Mouse (Mus musculus): ENCODE results near the gene Tmem198. TPM values are rescaled to one million over a fixed set of nuclear protein-coding genes. Genes with fewer than 3 reads are reported as not detected.
A peak's percentile ranks its signal among the peaks of the same experiment; 100 is the strongest.

The Tmem198 gene
- polyA plus RNA-seq, 1 experiment, result 8.9 TPM

GRCm38 (mm10) chr1:75524679-75525078 lies 45.3 kb downstream of the Tmem198 start:
- H3K4me3 ChIP-seq (ENCODE audit: control insufficient read depth, low read depth, low read length), result no peak overlapping the region
- H3K36me3 ChIP-seq (ENCODE audit: control insufficient read depth, insufficient read depth, low read length), result peaks cover 1% of the 10 kb centered on the region
- TF ChIP-seq CTCF (IDR thresholded peaks at IDR 0.05; ENCODE audit: control insufficient read depth, insufficient read depth, insufficient replicate concordance, low read depth, low read length) (no peak), POLR2A (IDR thresholded peaks at IDR 0.05; ENCODE audit: control insufficient read depth, low read depth, low read length) (no peak)
- peaks cover 2% of the 10 kb centered on the region; the same call in 1 of the 2 replicates for H3K4me1 ChIP-seq (ENCODE audit: control insufficient read depth, insufficient read depth, low read length)
- H3K27me3 ChIP-seq (ENCODE audit: control insufficient read depth, insufficient read depth, low read length), result no peaks in the 10 kb centered on the region
- H3K27ac ChIP-seq (ENCODE audit: control insufficient read depth, insufficient read depth, low read depth, low read length), result no peak overlapping the region

GRCm38 (mm10) chr1:75530546-75530945 lies 51.2 kb downstream of the Tmem198 start:
- no peaks in the 10 kb centered on the region for H3K27me3 ChIP-seq (ENCODE audit: control insufficient read depth, insufficient read depth, low read length)
- peaks cover 1% of the 10 kb centered on the region for H3K36me3 ChIP-seq (ENCODE audit: control insufficient read depth, insufficient read depth, low read length)
- peak; percentile 13; the same call in 1 of the 2 replicates for TF ChIP-seq CTCF (IDR thresholded peaks at IDR 0.05; ENCODE audit: control insufficient read depth, insufficient read depth, insufficient replicate concordance, low read depth, low read length)
- TF ChIP-seq POLR2A (IDR thresholded peaks at IDR 0.05; ENCODE audit: control insufficient read depth, low read depth, low read length), result no peak
- no peaks in the 10 kb centered on the region for H3K4me1 ChIP-seq (ENCODE audit: control insufficient read depth, insufficient read depth, low read length)
- H3K4me3 ChIP-seq (ENCODE audit: control insufficient read depth, low read depth, low read length), result no peak overlapping the region
- H3K27ac ChIP-seq (ENCODE audit: control insufficient read depth, insufficient read depth, low read depth, low read length), result no peak overlapping the region

GRCm38 (mm10) chr1:75532280-75533172 lies 53.2 kb downstream of the Tmem198 start:
- TF ChIP-seq CTCF (IDR thresholded peaks at IDR 0.05; ENCODE audit: control insufficient read depth, insufficient read depth, insufficient replicate concordance, low read depth, low read length) (no peak), POLR2A (IDR thresholded peaks at IDR 0.05; ENCODE audit: control insufficient read depth, low read depth, low read length) (no peak)
- no peak overlapping the region for H3K4me3 ChIP-seq (ENCODE audit: control insufficient read depth, low read depth, low read length)
- H3K27ac ChIP-seq (ENCODE audit: control insufficient read depth, insufficient read depth, low read depth, low read length), result no peak overlapping the region
- H3K4me1 ChIP-seq (ENCODE audit: control insufficient read depth, insufficient read depth, low read length), result no peaks in the 10 kb centered on the region
- H3K36me3 ChIP-seq (ENCODE audit: control insufficient read depth, insufficient read depth, low read length), result peaks cover 1% of the 10 kb centered on the region
- no peaks in the 10 kb centered on the region for H3K27me3 ChIP-seq (ENCODE audit: control insufficient read depth, insufficient read depth, low read length)

GRCm38 (mm10) chr1:75533325-75534252 lies 54.3 kb downstream of the Tmem198 start:
- TF ChIP-seq CTCF (IDR thresholded peaks at IDR 0.05; ENCODE audit: control insufficient read depth, insufficient read depth, insufficient replicate concordance, low read depth, low read length) (0 out of 2 replicates have a peak, but pooled peaks have one; percentile 4), POLR2A (IDR thresholded peaks at IDR 0.05; ENCODE audit: control insufficient read depth, low read depth, low read length) (no peak)
- Histone ChIP-seq H3K27me3 (ENCODE audit: control insufficient read depth, insufficient read depth, low read length) (no peaks in the 10 kb centered on the region), H3K36me3 (ENCODE audit: control insufficient read depth, insufficient read depth, low read length) (peaks cover 1% of the 10 kb centered on the region), H3K27ac (ENCODE audit: control insufficient read depth, insufficient read depth, low read depth, low read length) (no peak overlapping the region), H3K4me1 (ENCODE audit: control insufficient read depth, insufficient read depth, low read length) (no peaks in the 10 kb centered on the region), H3K4me3 (ENCODE audit: control insufficient read depth, low read depth, low read length) (no peak overlapping the region)

Other genes starting within 250 kb of the Tmem198 start
- gene A630095N17Rik, start 247.4 kb upstream of the Tmem198 start, polyA plus RNA-seq (2012; rRNA removed), result 10.2 and 12.7 TPM in 2 replicates
- gene Dnajb2, start 243.1 kb upstream of the Tmem198 start, polyA plus RNA-seq (2012; rRNA removed), result 298 and 299 TPM in 2 replicates
- 0.41 and 0.49 TPM in 2 replicates for gene Ptprn, start 215.0 kb upstream of the Tmem198 start, polyA plus RNA-seq (2012; rRNA removed)
- 0.20 TPM in 1 of 2 replicates, not detected in the other for gene Resp18, start 201.1 kb upstream of the Tmem198 start, polyA plus RNA-seq (2012; rRNA removed)
- 158 and 175 TPM in 2 replicates for gene Dnpep, start 161.5 kb upstream of the Tmem198 start, polyA plus RNA-seq (2012; rRNA removed)
- 3.6 and 9.8 TPM in 2 replicates for gene Des, start 119.2 kb upstream of the Tmem198 start, polyA plus RNA-seq (2012; rRNA removed)
- 1.4 and 5.8 TPM in 2 replicates for gene Speg, start 104.2 kb upstream of the Tmem198 start, polyA plus RNA-seq (2012; rRNA removed)
- 96.2 and 98.2 TPM in 2 replicates for gene Gmppa, start 43.6 kb upstream of the Tmem198 start, polyA plus RNA-seq (2012; rRNA removed)
- gene Asic4, start 29.1 kb upstream of the Tmem198 start, polyA plus RNA-seq (2012; rRNA removed), result 0.82 and 1.0 TPM in 2 replicates
- gene Chpf, start 225 bp upstream of the Tmem198 start, polyA plus RNA-seq (2012; rRNA removed), result 39.5 and 40.8 TPM in 2 replicates
- 46.0 and 47.0 TPM in 2 replicates for gene Obsl1, start 26.9 kb downstream of the Tmem198 start, polyA plus RNA-seq (2012; rRNA removed)
- gene Inha, start 27.5 kb downstream of the Tmem198 start, polyA plus RNA-seq (2012; rRNA removed), result 160 and 210 TPM in 2 replicates
- gene Stk11ip, start 42.0 kb downstream of the Tmem198 start, polyA plus RNA-seq (2012; rRNA removed), result 22.4 and 24.2 TPM in 2 replicates
- 19.2 and 20.6 TPM in 2 replicates for gene Slc4a3, start 66.7 kb downstream of the Tmem198 start, polyA plus RNA-seq (2012; rRNA removed)